ENCODE assay signal across 8 mouse cellular contexts in the genomic region with DNA sequence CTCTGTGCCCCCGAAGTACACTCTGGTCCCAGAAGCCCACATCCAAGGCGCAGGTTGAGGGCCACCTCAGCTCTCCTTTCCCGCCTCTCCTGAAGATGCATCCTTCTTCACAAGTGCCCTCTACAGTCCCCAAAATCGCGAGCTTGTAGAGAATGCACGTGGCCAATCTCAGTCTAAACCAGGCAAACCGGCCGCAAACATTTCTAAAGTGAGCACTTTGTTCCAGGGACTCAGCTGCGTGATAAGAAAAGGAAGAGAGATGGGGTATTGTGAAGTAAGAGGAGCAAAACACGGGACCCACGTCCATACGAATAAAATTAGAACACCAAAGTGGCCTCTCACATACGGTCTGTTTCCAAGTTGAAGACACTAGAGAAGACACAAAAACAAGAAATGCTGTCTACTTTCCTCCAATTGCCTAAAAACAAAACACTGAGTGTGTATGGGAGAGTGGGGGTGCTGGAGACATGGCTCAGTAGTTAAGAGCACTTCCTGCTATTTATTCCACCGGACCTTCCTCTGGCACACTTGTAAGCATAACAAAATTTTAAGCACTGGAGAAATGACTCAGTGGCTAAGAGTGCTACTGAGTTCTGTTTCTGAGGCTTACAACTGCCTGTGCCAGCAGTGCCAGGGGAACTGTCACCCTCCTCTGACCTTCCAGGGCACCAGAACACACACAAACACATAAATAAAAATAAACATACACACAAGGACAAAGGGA. TPM values are rescaled to one million over a fixed set of nuclear protein-coding genes. Genes with fewer than 3 reads are reported as not detected.
A peak's percentile ranks its signal among the peaks of the same experiment; 100 is the strongest.
DNase-seq lines count a peak whose midpoint lies in the region; ATAC-seq and TF ChIP-seq lines count a peak whose summit lies in the region.

No protein-coding gene starts in this region.

- H3K9me3 ChIP-seq in embryonic facial prominence, embryonic 14.5 days (ENCODE audit: control insufficient read depth, low read length): no peaks in the 10 kb centered on the region
- no peaks in the 10 kb centered on the region for H3K9me3 ChIP-seq in limb, embryonic 14.5 days (ENCODE audit: control insufficient read depth, low read length)

- H3K36me3 ChIP-seq in embryonic facial prominence, embryonic 14.5 days (ENCODE audit: control insufficient read depth, insufficient read depth, low read length): peaks cover 13% of the 10 kb centered on the region; the same call in 1 of the 2 replicates
- peaks cover 14% of the 10 kb centered on the region for H3K36me3 ChIP-seq in limb, embryonic 14.5 days (ENCODE audit: control insufficient read depth, insufficient read depth, low read length)

- H3K9ac ChIP-seq in embryonic facial prominence, embryonic 14.5 days (ENCODE audit: low read depth, low read length): peak overlapping the region; percentile 80
- H3K9ac ChIP-seq in limb, embryonic 14.5 days (ENCODE audit: low read depth, low read length, severe bottlenecking): peak overlapping the region; percentile 81

- 0 out of 2 replicates have a peak, but pooled peaks cover 3% of the 10 kb centered on the region for H3K4me1 ChIP-seq in lung, adult 2 months (ENCODE audit: control insufficient read depth, insufficient read depth, low read length)
- peaks cover 13% of the 10 kb centered on the region; the same call in 1 of the 2 replicates for H3K4me1 ChIP-seq in embryonic facial prominence, embryonic 14.5 days (ENCODE audit: control insufficient read depth, insufficient read depth, low read length)
- peaks cover 20% of the 10 kb centered on the region for H3K4me1 ChIP-seq in limb, embryonic 14.5 days (ENCODE audit: control insufficient read depth, insufficient read depth, low read length)
- peaks cover 10% of the 10 kb centered on the region for H3K4me1 ChIP-seq in olfactory bulb, adult 2 months (ENCODE audit: control insufficient read depth, insufficient read depth, low read length)

- H3K27me3 ChIP-seq in embryonic facial prominence, embryonic 14.5 days (replicated peaks; ENCODE audit: control insufficient read depth, insufficient read depth, low read length): no peaks in the 10 kb centered on the region
- H3K27me3 ChIP-seq in limb, embryonic 14.5 days (ENCODE audit: control insufficient read depth, insufficient read depth, low read length): no peaks in the 10 kb centered on the region

- H3K4me3 ChIP-seq in lung, adult 2 months (replicated peaks; ENCODE audit: extremely low read depth, low read depth, low read length): peak overlapping the region; percentile 89
- peak overlapping the region; percentile 87 for H3K4me3 ChIP-seq in embryonic facial prominence, embryonic 14.5 days (ENCODE audit: low read depth, low read length)
- peak overlapping the region; percentile 88 for H3K4me3 ChIP-seq in limb, embryonic 14.5 days (replicated peaks; ENCODE audit: low read length)
- peak overlapping the region; percentile 92 for H3K4me3 ChIP-seq in olfactory bulb, adult 2 months (ENCODE audit: insufficient read depth, low read depth, low read length)

- H3K4me2 ChIP-seq in embryonic facial prominence, embryonic 14.5 days (ENCODE audit: low read depth, low read length): peak overlapping the region; percentile 77
- H3K4me2 ChIP-seq in limb, embryonic 14.5 days (replicated peaks; ENCODE audit: low read depth, low read length, severe bottlenecking): peak overlapping the region; percentile 76

- no peak for TF ChIP-seq POLR2A in lung, adult 2 months (IDR thresholded peaks at IDR 0.05; ENCODE audit: borderline replicate concordance, extremely low read depth, low read depth, low read length)
- TF ChIP-seq POLR2A in limb, embryonic 14.5 days (IDR thresholded peaks at IDR 0.05; ENCODE audit: borderline replicate concordance, extremely low read depth, insufficient read depth, insufficient read length): no peak
- TF ChIP-seq POLR2A in olfactory bulb, adult 2 months (IDR thresholded peaks at IDR 0.05; ENCODE audit: insufficient read depth, low read depth, low read length): no peak

- peak overlapping the region; percentile 86 for H3K27ac ChIP-seq in embryonic facial prominence, embryonic 14.5 days (replicated peaks; ENCODE audit: low read depth, low read length)
- H3K27ac ChIP-seq in limb, embryonic 14.5 days (replicated peaks; ENCODE audit: low read depth, low read length): peak overlapping the region; percentile 84; the same call in 1 of the 2 replicates
- peak overlapping the region; percentile 49; the same call in 1 of the 2 replicates for H3K27ac ChIP-seq in olfactory bulb, adult 2 months (ENCODE audit: insufficient read depth, low read depth, low read length)

- peak; percentile 15 for ATAC-seq in embryonic facial prominence, embryonic 14.5 days (ENCODE audit: low read depth)
- peak; percentile 34 for ATAC-seq in limb, embryonic 14.5 days (ENCODE audit: low FRiP score, low read depth)

- WGBS in lung, adult 2 months: under 1% methylated on average over 14 of the region's 14 CpGs
- WGBS in embryonic facial prominence, embryonic 14.5 days: 4% methylated on average over 14 of the region's 14 CpGs
- 8% methylated on average over 14 of the region's 14 CpGs for WGBS in limb, embryonic 14.5 days
- WGBS in olfactory bulb, adult 2 months: 2% methylated on average over 14 of the region's 14 CpGs

- TF ChIP-seq CTCF in lung, adult 2 months (IDR thresholded peaks at IDR 0.05; ENCODE audit: insufficient read depth, low read length): no peak
- TF ChIP-seq CTCF in olfactory bulb, adult 2 months (IDR thresholded peaks at IDR 0.05; ENCODE audit: insufficient read depth, low read depth, low read length): no peak

- DNase-seq in lung, adult 2 months: no peak
- DNase-seq in lung, postnatal 4 days: no peak
- no peak for DNase-seq in embryonic facial prominence, embryonic 14.5 days (ENCODE audit: low spot score)
- no peak for DNase-seq in limb, embryonic 14.5 days (ENCODE audit: low spot score)
- DNase-seq in embryo, embryonic 9.5 days (ENCODE audit: extremely low spot score): no peak
- no peak for DNase-seq in Muller cell, postnatal 12 days (ENCODE audit: inconsistent ontology term)
- DNase-seq in layer of hippocampus, postnatal 36 days: no peak

RNA-seq across cellular contexts. Expression of gene Pcyox1, which starts 0.5 kb away (rescaled TPM):
- polyA plus RNA-seq in lung, adult 2 months (2012; rRNA removed): 25.6 and 28.6 TPM in 2 replicates
- polyA plus RNA-seq in embryonic facial prominence, embryonic 14.5 days (2014; fragmentation: Nextera tagmentation; extraction: Ambion mirVana): 80.5 and 95.2 TPM in 2 replicates
- 67.3 and 67.5 TPM in 2 replicates for polyA plus RNA-seq in limb, embryonic 14.5 days (2012; rRNA removed)
- polyA plus RNA-seq in limb, embryonic 14.5 days (2014; fragmentation: Nextera tagmentation; extraction: Ambion mirVana): 93.3 and 98.2 TPM in 2 replicates
- not detected in 2 replicates for polyA plus RNA-seq in olfactory bulb, adult 2 months (2012; ENCODE audit: insufficient read depth, insufficient read length, low replicate concordance, missing spikeins)
- 100 to 1,000 TPM; 105 to 114 TPM for total RNA-seq in layer of hippocampus, postnatal 36 days (2021)

RNA-seq across cellular contexts. Expression of gene Tia1, which starts 6.6 kb away (rescaled TPM):
- polyA plus RNA-seq in lung, adult 2 months (2012; rRNA removed): 12.8 and 22.0 TPM in 2 replicates
- 130 and 160 TPM in 2 replicates for polyA plus RNA-seq in embryonic facial prominence, embryonic 14.5 days (2014; fragmentation: Nextera tagmentation; extraction: Ambion mirVana)
- 230 and 264 TPM in 2 replicates for polyA plus RNA-seq in limb, embryonic 14.5 days (2012; rRNA removed)
- polyA plus RNA-seq in limb, embryonic 14.5 days (2014; fragmentation: Nextera tagmentation; extraction: Ambion mirVana): 173 and 211 TPM in 2 replicates
- polyA plus RNA-seq in olfactory bulb, adult 2 months (2012; ENCODE audit: insufficient read depth, insufficient read length, low replicate concordance, missing spikeins): 194 and 323 TPM in 2 replicates
- 100 to 1,000 TPM; 131 to 154 TPM for total RNA-seq in layer of hippocampus, postnatal 36 days (2021)

RNA-seq across cellular contexts. Expression of gene Snrpg, which starts 26.3 kb away (rescaled TPM):
- 30.3 and 36.8 TPM in 2 replicates for polyA plus RNA-seq in lung, adult 2 months (2012; rRNA removed)
- polyA plus RNA-seq in embryonic facial prominence, embryonic 14.5 days (2014; fragmentation: Nextera tagmentation; extraction: Ambion mirVana): 561 and 600 TPM in 2 replicates
- 155 and 632 TPM in 2 replicates for polyA plus RNA-seq in limb, embryonic 14.5 days (2012; rRNA removed)
- 646 and 684 TPM in 2 replicates for polyA plus RNA-seq in limb, embryonic 14.5 days (2014; fragmentation: Nextera tagmentation; extraction: Ambion mirVana)
- polyA plus RNA-seq in olfactory bulb, adult 2 months (2012; ENCODE audit: insufficient read depth, insufficient read length, low replicate concordance, missing spikeins): not detected in 2 replicates
- 10 to 100 TPM; 71.7 to 74.6 TPM for total RNA-seq in layer of hippocampus, postnatal 36 days (2021)

RNA-seq across cellular contexts. Expression of gene Gm44790, which starts 29.0 kb away (rescaled TPM):
- 6.9 and 9.6 TPM in 2 replicates for polyA plus RNA-seq in lung, adult 2 months (2012; rRNA removed)
- not detected in 2 replicates for polyA plus RNA-seq in embryonic facial prominence, embryonic 14.5 days (2014; fragmentation: Nextera tagmentation; extraction: Ambion mirVana)
- 1.5 and 2.4 TPM in 2 replicates for polyA plus RNA-seq in limb, embryonic 14.5 days (2012; rRNA removed)
- 0.77 and 1.2 TPM in 2 replicates for polyA plus RNA-seq in limb, embryonic 14.5 days (2014; fragmentation: Nextera tagmentation; extraction: Ambion mirVana)
- polyA plus RNA-seq in olfactory bulb, adult 2 months (2012; ENCODE audit: insufficient read depth, insufficient read length, low replicate concordance, missing spikeins): not detected in 2 replicates
- total RNA-seq in layer of hippocampus, postnatal 36 days (2021): under 1 TPM in 1 of 2 experiments, not detected in 1; 0.88 TPM

RNA-seq across cellular contexts. Expression of gene Fam136a, which starts 32.0 kb away (rescaled TPM):
- 8.3 and 8.5 TPM in 2 replicates for polyA plus RNA-seq in lung, adult 2 months (2012; rRNA removed)
- 118 and 124 TPM in 2 replicates for polyA plus RNA-seq in embryonic facial prominence, embryonic 14.5 days (2014; fragmentation: Nextera tagmentation; extraction: Ambion mirVana)
- polyA plus RNA-seq in limb, embryonic 14.5 days (2012; rRNA removed): 43.9 and 51.0 TPM in 2 replicates
- polyA plus RNA-seq in limb, embryonic 14.5 days (2014; fragmentation: Nextera tagmentation; extraction: Ambion mirVana): 109 and 113 TPM in 2 replicates
- not detected in 2 replicates for polyA plus RNA-seq in olfactory bulb, adult 2 months (2012; ENCODE audit: insufficient read depth, insufficient read length, low replicate concordance, missing spikeins)
- 10 to 100 TPM; 32.8 TPM for total RNA-seq in layer of hippocampus, postnatal 36 days (2021)

Comparison
In these comparisons a context has a peak if more than half of its experiments do, and no peak if none do; other contexts are left out.
1. RNA of gene Snrpg, which starts 26.3 kb away (polyA plus RNA-seq): 155 to 684 TPM in limb, embryonic 14.5 days, 561 to 600 TPM in embryonic facial prominence, embryonic 14.5 days and 30.3 to 36.8 TPM in lung, adult 2 months; not detected in olfactory bulb, adult 2 months; every median in the first group is over 10 times any median in the second.
2. Peak in every context shown above with its lines, with median percentiles within 50 percentile points of each other: H3K4me3 ChIP-seq and H3K27ac ChIP-seq.